Mouse (Mus musculus): ENCODE data around the gene Pin1. TPM values are rescaled to one million over a fixed set of nuclear protein-coding genes. Genes with fewer than 3 reads are reported as not detected.
"Not testable (repeated sequence)": the region's sequence is repeated elsewhere in the genome, so short reads cannot be mapped to it uniquely, and the experiment has no call there.

The Pin1 gene
- polyA plus RNA-seq, 2 experiments from 2014 or later = 22.6 to 27.2 TPM

DNA sequence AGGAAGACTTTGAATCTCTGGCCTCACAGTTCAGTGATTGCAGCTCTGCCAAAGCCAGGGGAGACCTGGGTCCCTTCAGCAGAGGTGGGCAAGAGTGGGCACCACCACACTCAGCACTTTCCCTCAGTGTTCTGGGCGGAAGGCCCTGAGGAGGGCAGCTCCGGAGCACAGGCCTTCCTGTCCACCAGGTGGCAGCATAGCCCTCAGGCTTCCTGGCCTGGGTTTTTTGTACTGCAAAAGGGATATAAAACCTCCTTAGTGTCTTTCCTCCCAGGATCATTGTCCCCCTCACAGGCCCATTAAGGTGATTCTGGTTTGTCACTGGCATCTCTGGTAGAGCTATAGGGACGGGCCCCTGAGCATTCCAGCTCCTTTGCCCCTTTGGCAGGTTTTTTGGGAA is 10.4 kb downstream of the Pin1 start:
- no peak for ATAC-seq

DNA sequence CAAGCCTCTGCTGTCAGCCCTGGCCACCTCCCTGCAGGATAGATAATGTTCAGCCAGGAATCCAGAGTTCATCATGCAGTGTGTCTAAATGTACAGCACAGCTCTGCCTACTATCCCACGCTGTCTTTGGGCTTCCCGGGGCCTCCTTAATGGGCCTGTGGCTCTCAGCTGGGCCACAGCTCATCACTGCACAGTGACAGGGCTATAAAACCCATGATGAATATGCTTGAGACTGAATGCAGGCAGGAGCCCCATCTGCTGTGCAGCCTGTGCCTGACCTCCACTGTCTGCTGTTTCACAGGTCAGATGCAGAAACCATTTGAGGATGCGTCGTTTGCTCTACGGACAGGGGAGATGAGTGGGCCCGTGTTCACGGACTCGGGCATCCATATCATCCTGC is 11.0 kb downstream of the Pin1 start:
- no peak for ATAC-seq

DNA sequence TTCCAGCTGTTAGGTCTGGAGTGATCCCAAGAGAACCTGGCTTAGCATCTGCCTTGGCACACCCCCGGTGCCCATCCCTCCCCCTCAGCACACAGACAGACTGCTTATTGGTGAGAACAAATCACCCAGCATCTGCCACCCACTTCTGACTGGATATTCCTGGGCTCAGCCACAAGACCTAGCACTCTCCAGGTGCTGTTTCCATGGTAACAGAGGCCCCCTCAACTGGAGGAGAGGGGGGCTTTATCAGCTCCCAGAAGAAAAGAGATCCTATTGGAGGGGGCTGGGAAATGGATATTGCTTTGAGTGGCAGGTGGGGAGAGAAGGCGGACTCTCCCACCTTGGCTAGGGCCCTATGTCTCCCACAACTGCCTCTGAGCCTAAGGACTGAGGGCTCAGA is 12.1 kb downstream of the Pin1 start:
- ATAC-seq = no peak

DNA sequence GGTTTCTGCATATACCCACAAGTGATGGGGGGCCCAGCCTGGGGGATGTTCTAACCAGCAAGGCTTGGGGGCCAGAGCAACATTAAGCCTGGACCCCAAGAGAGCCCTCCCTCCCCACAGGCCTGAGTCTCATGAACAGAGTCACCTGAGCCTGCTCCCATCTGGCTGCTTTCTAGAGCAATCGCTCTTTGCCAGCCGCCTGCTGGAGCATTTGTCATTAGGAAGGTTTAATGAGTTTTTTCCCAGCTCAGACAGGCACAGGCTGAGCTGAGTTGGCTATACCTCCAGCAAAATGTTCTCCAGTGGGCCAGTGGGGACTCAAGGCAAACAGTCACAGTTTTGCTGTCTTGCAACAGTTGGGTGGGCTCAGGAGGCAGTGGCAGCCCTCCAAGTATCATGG is 12.5 kb downstream of the Pin1 start:
- ATAC-seq = no peak

DNA sequence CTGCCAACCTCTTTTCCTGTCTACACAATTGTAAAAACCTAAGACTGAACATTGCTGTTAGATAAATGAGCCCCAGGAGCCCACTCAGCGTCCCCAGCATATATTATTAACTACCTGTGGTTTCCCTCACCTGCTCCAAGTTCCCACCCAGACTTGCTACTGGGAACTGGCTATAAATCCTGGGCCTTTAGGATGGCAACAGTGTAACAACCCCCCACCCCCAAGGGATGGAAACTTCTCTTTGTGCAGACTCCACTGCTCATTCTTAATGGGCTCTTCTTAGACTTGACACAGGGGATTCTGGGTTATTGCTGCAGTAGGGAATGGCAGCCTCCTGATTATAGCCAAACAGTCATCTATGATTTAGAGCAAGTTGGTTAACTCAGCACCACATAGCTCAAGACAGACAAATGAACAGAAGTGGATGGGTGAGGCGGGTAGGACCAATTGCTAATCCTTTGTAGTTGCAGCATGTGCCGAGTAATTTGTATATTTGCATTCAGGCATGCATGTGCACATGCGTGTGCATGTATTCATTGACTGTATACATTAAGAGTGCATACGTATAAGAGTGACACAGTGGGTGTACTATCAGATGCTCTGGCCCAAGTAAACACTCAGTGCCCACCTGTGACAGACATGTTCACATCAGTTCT is 13.2 kb downstream of the Pin1 start:
- ATAC-seq = no peak

DNA sequence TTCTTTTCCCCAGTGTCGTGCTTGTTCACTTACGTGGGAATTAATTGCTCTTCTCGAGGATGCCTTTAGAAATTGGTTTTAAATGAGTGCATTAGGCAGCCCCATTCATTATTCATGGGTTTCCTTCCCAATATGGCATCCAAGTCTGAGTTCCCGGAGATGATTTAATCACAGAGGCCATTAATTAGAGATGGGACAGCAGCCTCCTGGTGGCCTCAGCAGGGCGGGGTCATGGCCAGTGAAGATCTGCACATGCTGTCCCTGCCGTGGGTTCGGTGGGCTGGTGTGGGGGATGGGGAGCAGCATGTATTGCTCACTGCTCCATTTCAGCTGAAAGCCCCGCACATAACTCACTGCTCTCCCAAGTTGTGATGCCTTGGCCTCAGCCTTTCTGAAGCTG is 14.0 kb downstream of the Pin1 start:
- no peak for ATAC-seq

DNA sequence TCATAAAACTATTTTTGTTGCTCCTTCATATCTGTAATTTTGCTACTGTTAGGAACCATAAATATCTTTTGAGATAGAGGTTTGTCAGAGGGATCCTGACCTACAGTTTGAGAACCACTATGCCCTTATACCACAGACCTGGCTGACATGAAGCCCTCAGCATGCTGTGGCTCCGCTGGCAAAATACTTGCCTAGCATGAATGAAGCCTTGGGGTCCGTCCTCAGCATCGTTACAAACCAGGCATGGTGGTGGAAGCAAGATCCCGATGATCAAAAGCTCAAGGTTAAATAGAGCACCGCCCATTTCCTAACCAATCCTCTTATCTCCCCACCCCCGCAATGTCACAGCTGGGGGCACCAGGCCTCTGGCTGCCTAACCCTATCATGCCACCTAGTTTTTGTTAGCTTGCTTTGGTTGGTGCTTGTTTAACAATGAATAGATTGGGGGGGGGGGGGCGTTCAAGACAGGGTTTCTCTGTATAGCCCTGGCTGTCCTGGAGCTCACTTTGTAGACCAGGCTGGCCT is 14.7 kb downstream of the Pin1 start:
- no peak for ATAC-seq

DNA sequence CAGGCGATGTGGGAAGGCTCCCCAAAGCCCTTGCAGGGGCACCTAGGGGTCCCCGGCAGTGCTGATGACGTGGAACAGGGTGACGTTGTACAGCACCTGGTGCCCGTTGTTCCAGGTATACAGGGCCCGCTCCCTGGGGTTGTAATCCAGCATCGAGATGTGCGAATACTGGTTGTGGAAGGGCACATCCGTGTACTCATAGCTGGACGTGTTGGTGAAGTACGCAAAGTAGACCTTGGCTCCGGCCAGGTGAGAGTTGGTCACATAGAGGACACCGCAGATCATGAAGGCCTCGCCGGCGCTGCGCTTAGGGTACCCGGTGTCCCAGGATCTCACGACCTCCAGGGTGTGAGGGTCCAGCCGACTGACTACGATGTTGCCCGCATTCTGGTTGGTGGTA is 16.2 kb downstream of the Pin1 start:
- no peak for ATAC-seq

DNA sequence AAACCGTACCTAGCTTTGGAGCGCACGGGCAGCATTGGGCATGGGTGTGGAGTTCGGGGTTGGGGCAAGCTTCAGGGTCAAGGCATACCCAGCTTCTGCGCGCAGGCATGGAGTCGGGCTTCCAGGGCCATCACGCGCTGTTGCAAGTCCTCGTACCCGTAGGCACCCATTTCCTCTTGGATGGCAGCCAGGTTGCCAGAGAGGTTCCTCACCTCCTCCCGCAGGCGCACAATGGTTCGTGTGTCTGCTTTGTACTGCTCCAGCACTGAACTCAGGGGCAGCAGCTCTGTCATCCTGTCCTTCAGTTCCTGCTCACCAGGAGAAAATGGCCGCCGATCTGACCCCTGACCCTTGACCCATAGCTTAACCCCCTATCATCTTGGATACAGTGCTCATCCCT is 20.2 kb downstream of the Pin1 start:
- ATAC-seq = no peak

DNA sequence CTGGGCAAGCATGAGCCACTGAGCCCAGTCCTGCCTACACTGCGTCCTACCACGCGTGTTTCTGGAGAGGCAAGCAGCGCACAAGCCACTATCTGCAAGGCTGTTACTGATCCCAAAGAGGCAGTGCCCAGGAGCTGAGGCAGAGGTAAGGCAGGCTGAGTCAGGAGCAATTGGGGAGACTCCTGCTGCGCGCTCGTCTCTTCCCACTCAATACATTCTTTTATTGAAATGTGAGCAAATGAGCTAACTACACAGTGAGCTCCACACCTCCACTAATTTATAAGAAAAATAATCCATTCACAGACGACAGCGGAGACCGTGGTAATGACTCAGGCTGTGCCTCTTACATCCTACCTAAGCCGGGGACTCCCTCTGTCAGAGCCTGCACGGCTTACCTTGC is 26.0 kb downstream of the Pin1 start:
- no peak for ATAC-seq

DNA sequence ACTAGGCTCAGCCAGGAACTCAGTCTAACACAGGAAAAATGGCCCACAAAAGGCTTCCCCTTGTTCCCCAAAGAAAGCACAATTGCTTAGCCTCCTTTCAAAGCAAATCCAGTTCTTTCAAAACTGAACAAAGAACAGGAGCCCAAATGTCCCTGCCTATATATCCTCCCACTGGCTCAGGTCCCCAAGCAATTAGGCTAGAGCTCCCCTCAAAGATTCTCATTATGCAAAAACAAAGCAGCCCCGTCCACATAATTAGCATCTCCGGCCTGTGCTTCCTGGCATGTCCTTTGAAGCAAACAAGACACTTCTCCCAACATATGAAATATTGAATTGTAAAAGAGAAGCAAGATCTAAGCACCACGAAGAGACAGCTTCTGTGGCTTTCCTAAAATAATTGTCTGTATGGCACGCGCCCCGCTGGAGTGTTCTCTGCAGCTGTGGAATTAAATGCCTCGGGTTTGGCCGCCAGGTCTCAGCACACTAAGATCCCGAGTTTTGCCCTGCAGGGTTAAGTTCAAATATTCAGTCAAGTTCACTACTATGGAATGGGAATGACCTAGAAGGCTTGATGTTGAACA is 28.6 kb downstream of the Pin1 start:
- ATAC-seq = no peak

DNA sequence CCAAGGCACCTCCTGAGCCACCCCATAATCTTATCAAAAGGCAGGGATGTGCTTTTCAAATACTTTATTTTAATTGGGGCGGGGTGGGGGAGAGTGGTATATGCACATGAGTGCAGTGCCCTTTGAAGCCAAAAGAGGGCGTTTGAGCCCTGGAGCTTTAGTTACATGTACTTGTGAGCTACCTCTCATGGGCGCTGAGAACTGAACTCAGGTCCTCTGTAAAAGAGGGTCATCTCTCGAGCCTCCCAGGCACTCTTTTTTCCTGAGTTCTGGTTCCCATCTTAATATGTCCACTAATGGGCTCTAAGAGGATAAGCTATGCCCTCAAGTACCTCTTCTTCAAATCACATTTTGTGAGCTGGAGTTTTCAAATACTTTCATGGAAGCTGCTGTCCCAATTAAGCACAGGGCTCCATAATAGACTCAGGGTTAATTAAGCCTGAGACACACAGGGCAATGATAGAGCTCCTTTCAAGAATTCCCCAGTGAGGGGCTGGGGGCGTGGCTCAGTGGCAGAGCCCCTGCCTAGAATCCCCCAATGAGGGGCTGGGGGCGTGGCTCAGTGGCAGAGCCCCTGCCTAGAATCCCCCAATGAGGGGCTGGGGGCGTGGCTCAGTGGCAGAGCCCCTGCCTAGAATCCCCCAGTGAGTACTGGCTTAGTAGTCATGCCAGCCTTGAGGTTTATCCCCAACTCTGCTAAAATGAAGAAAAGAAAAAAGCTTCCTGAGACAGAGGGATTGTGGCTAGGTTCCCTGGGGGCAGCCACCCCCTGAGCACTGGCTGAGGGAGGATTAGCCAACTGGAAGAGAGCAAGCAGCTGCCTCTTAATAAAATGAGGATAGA is 29.9 kb downstream of the Pin1 start:
- no peak for ATAC-seq

DNA sequence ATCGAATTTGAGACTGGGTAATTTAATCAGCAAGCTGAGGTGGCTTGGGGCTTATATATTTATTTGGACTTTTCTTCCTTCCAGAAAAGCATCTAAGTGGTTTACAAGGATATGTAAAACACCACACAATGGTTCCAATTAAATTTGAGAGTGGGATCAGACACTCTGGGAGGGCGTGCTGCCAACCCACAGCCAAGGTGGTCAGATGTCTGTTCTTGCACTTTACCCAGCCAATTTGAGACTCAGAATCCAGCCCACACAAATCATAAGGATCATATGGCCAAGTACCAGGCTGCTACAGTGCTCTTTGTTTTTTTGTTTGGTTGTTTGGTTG is 30.5 kb downstream of the Pin1 start:
- ATAC-seq = no peak

DNA sequence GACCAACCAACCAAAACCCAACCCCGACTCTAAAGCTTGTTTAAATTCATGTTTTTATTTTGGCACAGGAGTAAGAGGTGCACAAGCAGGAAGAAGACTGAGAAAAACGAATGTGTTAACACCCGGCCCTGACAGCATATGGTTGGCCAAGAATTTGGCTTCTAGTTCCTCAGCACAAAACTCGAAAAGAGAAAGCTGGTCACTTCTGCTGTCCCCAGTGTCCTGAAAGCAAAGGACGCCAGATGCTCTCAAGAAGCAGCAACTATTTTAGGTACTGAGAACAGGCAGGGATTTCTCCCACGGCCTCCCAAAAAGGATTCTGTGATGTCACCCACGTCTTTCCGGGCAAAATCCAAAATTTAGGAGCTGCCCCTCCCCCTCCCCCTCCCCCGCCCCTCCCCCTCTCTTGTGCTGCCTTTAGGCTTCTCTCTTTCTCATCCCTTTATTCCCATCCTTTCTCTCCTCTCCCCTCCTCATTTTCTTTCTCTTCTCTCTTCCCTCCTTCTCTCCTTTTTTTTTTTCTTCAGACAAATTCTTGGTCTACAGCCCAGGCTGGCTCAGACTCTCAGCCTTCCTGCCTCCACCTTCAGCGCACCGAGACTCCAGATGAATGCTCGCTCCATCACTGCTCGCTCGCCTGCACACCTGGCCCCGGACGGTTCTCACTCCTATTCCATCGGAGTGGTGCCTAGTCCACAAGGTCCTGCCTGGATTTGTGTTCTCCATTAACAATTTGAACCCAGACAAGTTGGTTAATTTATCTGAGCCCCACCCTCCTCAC is 33.4 kb downstream of the Pin1 start:
- ATAC-seq = no peak

DNA sequence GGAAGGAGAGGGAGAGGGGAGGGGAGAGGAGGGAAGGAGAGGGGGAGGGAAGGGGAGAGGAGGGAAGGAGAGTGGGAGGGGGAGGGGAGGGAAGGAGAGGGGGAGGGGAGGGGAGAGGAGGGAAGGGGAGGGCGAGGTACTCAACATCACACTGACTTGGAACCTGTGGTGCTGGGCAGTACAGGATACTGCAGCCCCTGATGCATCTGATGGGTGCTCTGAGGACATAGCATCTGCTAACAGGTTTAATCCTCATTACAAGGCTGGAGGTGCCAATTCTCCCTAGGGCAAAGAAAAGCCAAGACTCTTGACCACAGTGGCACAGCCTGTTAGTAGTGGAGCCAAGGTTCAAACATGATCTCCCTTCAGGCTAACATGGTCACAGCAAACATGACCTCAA is 37.5 kb downstream of the Pin1 start:
- no peak for ATAC-seq

DNA sequence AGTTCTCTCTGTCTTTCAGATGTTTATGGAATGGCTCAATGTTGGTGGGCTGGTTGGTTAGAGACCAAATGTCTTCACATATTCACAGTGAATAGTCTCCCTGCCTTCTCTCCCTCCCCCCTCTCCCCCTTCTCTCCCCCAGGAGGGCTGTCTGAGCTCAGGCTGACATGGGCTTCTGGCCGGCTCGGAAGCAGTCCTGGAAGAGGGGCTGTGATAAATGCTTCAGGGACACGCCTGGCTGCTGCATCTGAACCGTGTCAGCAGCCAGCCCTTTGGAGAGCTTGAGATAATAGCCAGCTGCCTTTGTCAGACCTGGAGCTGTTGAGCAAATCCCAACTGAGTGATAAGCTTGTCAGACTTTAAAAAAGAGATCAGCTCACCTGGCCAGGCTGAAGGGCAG is 38.0 kb downstream of the Pin1 start:
- ATAC-seq = no peak

DNA sequence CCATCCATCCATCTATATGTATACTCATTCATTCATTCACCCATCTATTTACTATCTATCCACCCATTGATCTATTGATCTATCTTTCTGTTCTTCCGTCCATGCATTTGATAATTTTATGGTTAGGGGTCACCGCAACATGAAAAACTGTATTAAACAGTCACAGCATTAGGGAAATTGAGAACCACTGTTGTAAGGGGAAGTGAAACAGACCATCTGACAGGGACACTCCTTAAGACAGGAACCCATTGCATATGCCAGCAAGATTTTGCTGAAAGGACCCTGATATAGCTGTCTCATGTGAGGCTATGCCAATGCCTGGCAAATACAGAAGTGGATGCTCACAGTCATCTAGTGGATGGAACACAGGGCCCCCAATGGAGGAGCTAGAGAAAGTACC is 38.6 kb downstream of the Pin1 start:
- ATAC-seq = not testable (repeated sequence)

DNA sequence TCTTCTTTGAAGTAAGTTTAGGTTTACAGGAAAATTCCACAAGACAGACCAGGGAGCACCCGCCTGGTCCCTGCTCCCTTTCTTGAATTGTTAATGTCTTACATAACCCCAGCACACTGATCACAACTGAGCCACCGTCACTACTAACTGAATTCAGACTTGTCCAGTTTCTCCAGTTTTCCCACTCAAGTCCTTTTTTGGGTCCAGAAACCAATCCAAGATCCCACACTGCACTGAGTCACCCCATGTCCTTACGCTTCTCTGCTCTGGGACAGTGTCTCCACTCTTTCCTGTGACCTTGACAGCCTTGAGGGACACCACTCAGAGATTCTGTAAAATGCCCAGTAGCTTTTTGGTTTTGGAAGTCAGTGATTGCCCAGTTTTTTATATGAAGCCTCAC is 41.0 kb downstream of the Pin1 start:
- ATAC-seq = no peak

DNA sequence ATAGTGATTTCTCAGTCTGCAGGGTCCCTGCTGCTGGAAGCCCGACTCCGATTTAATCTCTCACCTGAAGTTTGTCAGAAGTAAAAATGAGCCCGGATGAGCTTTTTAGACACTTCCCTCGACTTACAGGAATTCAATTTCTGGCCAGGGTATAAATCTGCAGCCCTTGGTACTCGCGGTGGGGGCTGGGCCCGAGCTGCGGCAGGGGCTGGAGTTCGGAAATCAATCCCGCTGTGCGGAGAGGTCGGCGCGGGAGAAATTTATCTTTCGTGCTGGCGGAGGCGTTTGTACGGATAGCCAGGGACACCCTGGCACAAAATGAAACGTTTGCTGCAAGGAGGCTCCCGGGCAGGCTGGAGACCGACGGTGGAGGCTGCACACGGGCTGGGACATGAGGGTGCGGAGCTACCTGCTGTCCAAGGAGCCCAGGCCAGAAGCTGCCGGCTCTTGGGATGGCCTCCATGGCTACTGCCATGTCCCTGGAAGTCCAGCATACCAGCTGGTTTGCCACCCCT is 42.9 kb downstream of the Pin1 start:
- ATAC-seq = no peak

DNA sequence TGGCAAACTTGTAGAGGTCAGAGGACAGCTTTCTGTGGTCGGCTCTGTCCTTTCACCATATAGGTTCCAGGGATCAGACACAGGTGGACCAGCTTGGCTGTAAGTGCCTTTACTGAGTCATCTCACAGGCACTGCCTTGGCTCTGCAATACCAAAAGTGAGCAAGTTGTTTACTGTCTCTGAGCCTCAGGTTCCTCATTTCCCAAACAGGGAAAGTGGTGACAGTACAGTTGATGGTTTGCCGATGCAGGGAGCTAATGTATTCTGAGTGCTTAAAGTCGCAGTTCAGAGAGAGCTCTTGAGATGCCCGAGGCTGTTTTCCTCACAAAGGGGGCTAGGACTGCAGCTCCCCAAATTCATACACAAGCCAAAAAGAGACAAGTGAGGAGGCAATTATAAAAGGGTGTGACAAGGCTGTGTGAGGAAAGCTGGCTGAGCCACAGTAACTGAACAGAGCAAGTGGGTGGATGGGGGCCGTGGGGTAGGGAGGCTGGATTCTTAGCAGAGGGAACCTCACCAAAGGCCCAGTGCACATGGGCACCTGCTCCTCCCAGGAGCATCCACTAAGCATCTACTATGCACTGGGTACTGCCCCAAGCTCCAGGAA is 44.3 kb downstream of the Pin1 start:
- no peak for ATAC-seq

DNA sequence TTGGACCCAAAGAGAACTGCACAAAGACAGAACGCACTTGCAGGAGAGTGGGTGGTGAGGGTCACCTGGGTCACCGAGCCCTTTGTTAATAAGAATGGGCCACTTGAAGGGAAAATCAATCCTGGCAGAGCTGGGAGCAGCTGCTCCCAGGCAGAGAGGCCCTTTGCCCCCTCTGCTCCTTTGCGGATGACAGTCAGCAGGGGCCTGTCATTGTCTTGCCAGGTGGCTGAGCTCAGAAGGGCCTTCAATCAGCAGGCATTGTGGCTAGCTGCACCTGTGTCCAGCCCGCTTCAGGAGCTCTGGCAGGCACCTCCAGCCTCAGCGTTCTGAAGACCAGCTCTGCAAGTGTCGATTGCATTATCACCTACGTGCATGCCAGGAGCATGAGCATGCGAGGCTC is 45.6 kb downstream of the Pin1 start:
- ATAC-seq = no peak

DNA sequence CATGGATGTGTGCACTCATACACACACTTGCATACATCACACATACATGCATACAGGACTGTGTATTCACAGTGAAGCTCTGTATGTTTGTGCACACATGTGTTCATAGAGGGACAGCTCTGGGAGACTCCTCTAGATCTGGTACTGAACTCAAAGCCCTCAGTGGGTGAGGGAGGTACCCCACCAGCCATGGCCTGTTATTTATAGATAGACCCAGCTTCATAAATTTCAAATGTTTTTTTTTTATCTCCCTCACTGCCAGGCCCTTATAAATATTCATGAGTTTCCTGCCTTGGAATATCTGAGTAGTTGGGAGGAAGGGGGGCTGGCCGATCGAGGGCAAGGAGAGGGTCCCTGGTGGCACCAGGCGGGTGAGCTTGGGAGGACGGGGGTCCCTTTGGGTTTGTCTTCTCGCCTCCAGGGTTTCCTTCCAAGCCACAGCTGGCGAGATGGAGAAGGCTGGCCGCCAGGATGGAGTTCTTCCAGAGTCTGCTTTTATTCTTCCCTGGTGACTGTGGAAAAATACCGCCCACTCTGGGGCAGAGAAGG is 52.0 kb downstream of the Pin1 start:
- ATAC-seq = no peak

All from activated CD4-positive, CD25-positive, alpha-beta regulatory T cell, adult 4 months (primary cell).